Mouse (Mus musculus) megakaryocyte progenitor cell, adult 5-6 weeks (primary cell): ENCODE measurements around the gene Gm17655. TPM values are rescaled to one million over a fixed set of nuclear protein-coding genes. Genes with fewer than 3 reads are reported as not detected.

Experiments
- ATAC-seq: replicated peaks from 2 replicates; pipeline ENCODE4 v1.8.0; 2016; ENCODE audit warnings: mild to moderate bottlenecking, moderate TSS enrichment, inconsistent platforms; ENCODE audit not compliant: poor library complexity
- total RNA-seq, 2 experiments: library from RNA; stranded (forward) in 1 of 2; stranded (reverse) in 1 of 2; fragments of 157-497, 149-512 nt in 1 of 2; fragments of 200-1000 nt in 1 of 2; gene quantifications; 2 replicates each; pipeline versions ENCODE4 v1.2.3 to v1.2.4; 2015 to 2017

The Gm17655 gene
- total RNA-seq, 2 experiments from 2014 or later: 7.2 to 29.3 TPM

DNA sequence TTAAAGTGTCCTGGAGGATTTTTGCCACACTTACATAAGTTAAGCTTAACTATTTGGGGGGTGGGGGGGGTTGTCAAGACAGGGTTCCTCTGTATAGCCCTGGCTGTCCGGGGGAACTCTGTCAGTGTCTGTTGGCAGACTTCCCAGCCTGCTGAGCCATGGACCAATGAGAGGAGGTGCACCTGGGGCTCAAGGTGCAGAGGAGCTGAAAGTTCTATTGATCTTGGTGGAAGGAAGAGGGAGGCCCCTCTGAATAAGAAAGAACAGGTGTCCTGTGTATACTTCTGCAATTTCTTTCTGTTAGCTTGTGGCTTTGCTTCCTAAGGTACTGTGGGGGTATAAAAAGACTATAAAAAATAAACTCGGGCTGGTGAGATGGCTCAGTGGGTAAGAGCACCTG, 19.2 kb upstream of the Gm17655 start:
- ATAC-seq: no peak

DNA sequence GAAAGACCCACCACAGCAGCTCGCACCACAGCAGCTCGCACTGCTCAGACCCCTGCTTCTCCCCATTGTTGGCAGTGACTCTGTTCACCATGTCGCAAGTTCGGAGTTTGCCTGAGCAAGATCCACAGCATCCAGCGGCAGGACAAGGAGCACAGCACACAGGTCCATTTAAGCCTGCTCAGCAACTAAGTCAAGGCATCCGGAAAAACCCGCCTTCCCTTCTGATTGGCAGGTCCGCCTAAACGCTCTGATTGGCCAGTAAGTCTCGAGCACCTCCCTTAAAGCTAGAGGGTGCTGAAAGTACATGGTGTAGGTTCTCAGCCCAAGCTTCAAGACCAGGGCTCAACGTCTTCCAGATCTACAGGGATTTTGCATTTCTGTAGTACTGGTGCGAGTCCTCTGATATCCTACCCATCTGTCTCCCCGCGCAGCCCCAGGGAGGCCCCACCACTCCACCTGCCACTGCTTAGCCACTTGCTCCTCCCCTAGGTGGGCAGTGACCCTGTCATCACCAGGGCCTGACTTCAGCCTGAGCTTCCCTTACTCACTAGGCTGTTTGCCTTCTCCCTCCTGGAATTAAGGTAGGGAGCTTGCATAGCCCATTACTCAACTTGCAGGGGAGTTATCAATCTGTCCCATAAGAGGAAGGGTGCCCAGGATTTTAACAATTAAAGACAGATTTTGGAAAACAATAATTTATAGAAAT, 14.0 kb upstream of the Gm17655 start:
- ATAC-seq: no peak

DNA sequence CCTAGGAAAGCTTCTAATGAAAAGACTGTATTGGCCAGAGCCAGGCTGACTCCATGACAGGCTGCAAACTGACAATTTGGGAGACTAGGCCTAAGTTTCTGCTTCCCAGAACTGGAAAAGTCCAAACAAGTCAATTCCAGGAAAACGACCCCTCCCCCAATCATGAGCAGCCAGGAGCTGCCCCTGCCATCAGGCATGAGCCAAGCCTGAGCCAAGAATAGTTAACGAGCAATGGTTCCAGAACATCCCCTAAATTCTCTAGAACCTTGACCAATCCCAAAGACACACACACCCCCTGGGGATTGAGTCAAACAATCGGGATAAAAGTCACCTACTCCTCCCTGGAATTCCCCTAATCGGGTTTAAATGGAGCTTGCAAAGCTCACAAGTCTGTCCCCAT, 10.6 kb upstream of the Gm17655 start:
- no peak for ATAC-seq

DNA sequence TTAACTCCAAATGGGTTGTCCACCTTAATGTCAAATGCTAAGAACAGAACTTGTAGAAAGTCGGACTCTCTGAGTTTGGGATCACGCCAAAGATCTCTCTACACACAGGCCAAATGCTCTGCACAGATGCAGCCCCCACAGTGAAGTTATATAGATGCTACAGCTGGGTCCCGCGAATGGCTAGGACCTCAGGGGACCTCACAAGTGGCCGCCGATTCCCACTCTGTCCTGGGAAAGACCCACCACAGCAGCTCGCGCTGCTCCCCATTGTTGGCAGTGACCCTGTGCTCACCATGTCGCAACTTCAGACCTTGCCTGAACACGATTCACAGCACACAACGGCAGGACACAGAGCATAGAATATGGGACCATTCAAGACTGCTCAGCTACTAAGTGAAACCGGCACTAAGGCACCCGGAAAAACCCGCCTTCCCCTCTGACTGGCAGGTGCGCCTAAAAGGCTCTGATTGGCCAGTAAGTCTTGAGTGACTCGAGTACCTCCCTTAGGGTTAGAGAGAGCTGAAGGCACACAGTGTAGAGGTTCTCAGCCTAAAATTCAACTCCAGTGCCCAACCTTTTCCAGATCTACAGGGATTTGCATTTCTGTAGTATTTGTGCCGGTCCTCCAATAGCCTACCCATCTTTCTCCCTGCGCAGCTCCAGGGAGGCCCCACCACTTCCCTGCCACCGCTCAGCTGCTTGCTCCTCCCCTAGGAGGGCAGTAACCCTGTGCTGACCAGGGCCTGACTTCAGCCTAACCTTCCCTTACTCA, 14.5 kb downstream of the Gm17655 start:
- peak; percentile 98 for ATAC-seq

DNA sequence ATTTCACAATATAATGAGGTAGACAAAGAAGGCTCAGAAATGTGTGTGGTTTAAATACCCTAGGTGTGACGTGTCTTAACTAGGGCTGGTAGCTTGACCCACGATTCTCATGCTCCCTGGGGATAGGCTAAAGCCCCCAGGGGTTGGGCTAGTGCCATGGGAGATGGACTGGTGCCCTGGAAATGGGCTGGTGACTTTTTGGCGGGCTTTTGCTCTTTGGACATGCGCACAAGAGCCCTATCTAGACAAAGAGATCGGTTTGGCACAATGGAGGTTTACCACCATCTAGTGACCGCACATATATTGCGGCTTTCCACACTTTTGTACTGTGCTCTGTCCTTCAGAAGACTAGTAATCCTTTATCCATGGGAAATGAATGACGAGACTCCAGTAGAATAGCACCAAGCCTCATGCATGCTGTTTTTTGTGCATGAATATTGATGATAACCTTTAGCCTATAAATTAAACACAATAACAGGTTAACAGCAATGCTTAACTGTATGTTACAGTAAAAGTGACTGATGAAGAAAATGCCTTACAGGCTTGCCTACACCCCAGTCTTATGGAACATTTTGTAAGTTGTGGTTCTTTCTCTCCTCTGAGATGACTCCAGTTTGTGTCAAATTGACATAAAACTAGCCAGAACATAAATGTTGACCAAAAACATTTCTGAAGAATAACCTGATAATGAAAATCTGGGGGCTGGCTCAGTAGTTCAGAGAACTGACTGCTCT, 48.5 kb downstream of the Gm17655 start:
- peak; percentile 93 for ATAC-seq

DNA sequence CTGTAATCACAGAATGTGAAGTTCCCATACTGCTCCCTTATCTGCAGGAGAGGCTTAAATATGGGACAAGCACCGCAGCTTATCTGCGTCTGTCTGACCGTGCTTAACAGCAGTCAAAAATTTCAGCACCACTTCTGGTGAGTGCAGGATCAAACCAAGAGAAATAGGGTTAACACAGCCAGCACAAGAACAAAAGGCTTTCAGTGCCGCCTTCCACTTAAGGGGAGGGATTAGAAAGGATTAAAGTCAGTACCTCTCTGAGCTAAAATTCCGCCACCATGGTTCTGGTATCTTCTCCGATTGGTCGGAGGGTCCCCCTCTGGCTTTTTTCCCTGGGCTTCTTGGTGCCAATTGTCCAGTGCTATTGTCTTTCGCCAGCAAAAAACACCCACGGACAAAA, 49.0 kb downstream of the Gm17655 start:
- peak; percentile 50 for ATAC-seq

DNA sequence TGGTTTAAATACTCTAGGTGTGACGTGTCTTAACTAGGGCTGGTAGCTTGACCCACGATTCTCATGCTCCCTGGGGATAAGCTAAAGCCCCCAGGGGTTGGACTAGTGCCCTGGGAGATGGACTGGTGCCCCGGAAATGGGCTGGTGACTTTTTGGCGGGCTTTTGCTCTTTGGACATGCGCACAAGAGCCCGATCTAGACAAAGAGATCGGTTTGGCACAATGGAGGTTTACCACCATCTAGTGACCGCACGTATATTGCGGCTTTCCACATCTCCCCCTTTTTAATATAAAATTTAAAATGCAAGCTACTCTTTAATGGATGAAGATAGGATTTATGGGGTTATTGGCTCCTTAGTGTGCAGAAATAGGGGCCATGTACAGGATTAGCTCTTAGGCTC, 56.5 kb downstream of the Gm17655 start:
- 0 out of 2 replicates have a peak, but pooled peaks have one; percentile 17 for ATAC-seq

Other genes starting within 250 kb of the Gm17655 start
- 20.3 and 27.1 TPM in 2 replicates for gene Gm15446, start 149.1 kb downstream of the Gm17655 start, total RNA-seq (2015)
- gene Gm15446, start 149.1 kb downstream of the Gm17655 start, total RNA-seq (2017): 31.0 and 137 TPM in 2 replicates
- 45.4 and 52.6 TPM in 2 replicates for gene Zfp932, start 76.0 kb downstream of the Gm17655 start, total RNA-seq (2015)
- 82.5 and 102 TPM in 2 replicates for gene Zfp932, start 76.0 kb downstream of the Gm17655 start, total RNA-seq (2017)
- gene Gm35315, start 21.9 kb upstream of the Gm17655 start, total RNA-seq (2015): 1.7 and 3.0 TPM in 2 replicates
- 1.2 and 1.6 TPM in 2 replicates for gene Gm35315, start 21.9 kb upstream of the Gm17655 start, total RNA-seq (2017)
- gene Plcxd1, start 27.5 kb upstream of the Gm17655 start, total RNA-seq (2015): not detected in 2 replicates
- 0.17 TPM in 1 of 2 replicates, not detected in the other for gene Plcxd1, start 27.5 kb upstream of the Gm17655 start, total RNA-seq (2017)
- 12.0 and 12.7 TPM in 2 replicates for gene Gtpbp6, start 35.7 kb upstream of the Gm17655 start, total RNA-seq (2015)
- gene Gtpbp6, start 35.7 kb upstream of the Gm17655 start, total RNA-seq (2017): 17.3 and 19.8 TPM in 2 replicates
- 4.3 and 6.7 TPM in 2 replicates for gene Zfp605, start 37.6 kb upstream of the Gm17655 start, total RNA-seq (2015)
- gene Zfp605, start 37.6 kb upstream of the Gm17655 start, total RNA-seq (2017): 7.3 and 11.1 TPM in 2 replicates
- gene Chfr, start 63.3 kb upstream of the Gm17655 start, total RNA-seq (2015): 29.1 and 34.6 TPM in 2 replicates
- 43.9 and 57.1 TPM in 2 replicates for gene Chfr, start 63.3 kb upstream of the Gm17655 start, total RNA-seq (2017)
- 11.9 and 13.7 TPM in 2 replicates for gene Golga3, start 104.2 kb upstream of the Gm17655 start, total RNA-seq (2015)
- 21.4 and 22.6 TPM in 2 replicates for gene Golga3, start 104.2 kb upstream of the Gm17655 start, total RNA-seq (2017)
- gene Ankle2, start 158.5 kb upstream of the Gm17655 start, total RNA-seq (2015): 40.9 and 44.1 TPM in 2 replicates
- gene Ankle2, start 158.5 kb upstream of the Gm17655 start, total RNA-seq (2017): 52.5 and 52.6 TPM in 2 replicates
- 42.9 and 47.8 TPM in 2 replicates for gene Pgam5, start 197.4 kb upstream of the Gm17655 start, total RNA-seq (2015)
- gene Pgam5, start 197.4 kb upstream of the Gm17655 start, total RNA-seq (2017): 32.7 and 35.3 TPM in 2 replicates
- gene Pxmp2, start 213.7 kb upstream of the Gm17655 start, total RNA-seq (2015): 9.8 and 13.5 TPM in 2 replicates
- gene Pxmp2, start 213.7 kb upstream of the Gm17655 start, total RNA-seq (2017): 6.2 and 9.1 TPM in 2 replicates
- 61.4 and 77.1 TPM in 2 replicates for gene Pole, start 213.8 kb upstream of the Gm17655 start, total RNA-seq (2015)
- gene Pole, start 213.8 kb upstream of the Gm17655 start, total RNA-seq (2017): 40.5 and 41.6 TPM in 2 replicates